ENCODE assay signal across 7 mouse cellular contexts in genomic region chr15:81062616-81063015, GRCm38 (mm10).
DNase-seq lines count a peak whose midpoint lies in the region; ATAC-seq and TF ChIP-seq lines count a peak whose summit lies in the region.

No protein-coding gene starts in this region.

- H3K4me3 ChIP-seq in lung, postnatal 0 days (ENCODE audit: low read depth, low read length): no peak overlapping the region
- H3K4me3 ChIP-seq in embryonic facial prominence, embryonic 13.5 days: no peak overlapping the region
- no peak overlapping the region for H3K4me3 ChIP-seq in liver, embryonic 11.5 days (ENCODE audit: low read depth, low read length)

- 0 out of 2 replicates have a peak, but pooled peaks have one; percentile 11 for ATAC-seq in lung, postnatal 0 days
- ATAC-seq in embryonic facial prominence, embryonic 13.5 days (ENCODE audit: insufficient number of reproducible peaks, insufficient read depth, low FRiP score, low TSS enrichment, low read depth): no peak
- ATAC-seq in liver, embryonic 11.5 days (replicated peaks; ENCODE audit: low FRiP score): no peak

- no peak overlapping the region for H3K9ac ChIP-seq in lung, postnatal 0 days (replicated peaks; ENCODE audit: low read depth)
- 0 out of 2 replicates have a peak overlapping the region, but pooled peaks have one; percentile 28 for H3K9ac ChIP-seq in embryonic facial prominence, embryonic 13.5 days
- no peak overlapping the region for H3K9ac ChIP-seq in liver, embryonic 11.5 days (ENCODE audit: low read depth, low read length)

- no peak for TF ChIP-seq CTCF in lung, postnatal 0 days (IDR thresholded peaks at IDR 0.05)

- no peaks in the 10 kb centered on the region for H3K27me3 ChIP-seq in lung, postnatal 0 days (replicated peaks; ENCODE audit: insufficient read depth, low read length)
- H3K27me3 ChIP-seq in embryonic facial prominence, embryonic 13.5 days: no peaks in the 10 kb centered on the region
- H3K27me3 ChIP-seq in liver, embryonic 11.5 days (replicated peaks; ENCODE audit: control insufficient read depth, insufficient read depth, low read length): no peaks in the 10 kb centered on the region

- no peak overlapping the region for H3K4me2 ChIP-seq in lung, postnatal 0 days (replicated peaks; ENCODE audit: low read depth, low read length)
- peak overlapping the region; percentile 44 for H3K4me2 ChIP-seq in embryonic facial prominence, embryonic 13.5 days
- no peak overlapping the region for H3K4me2 ChIP-seq in liver, embryonic 11.5 days

- H3K9me3 ChIP-seq in lung, postnatal 0 days (ENCODE audit: low read length): no peaks in the 10 kb centered on the region
- H3K9me3 ChIP-seq in embryonic facial prominence, embryonic 13.5 days: no peaks in the 10 kb centered on the region
- H3K9me3 ChIP-seq in liver, embryonic 11.5 days (ENCODE audit: control insufficient read depth, low read length): no peaks in the 10 kb centered on the region

- 41% methylated on average over 8 of the region's 8 CpGs for WGBS in lung, postnatal 0 days
- 23% methylated on average over 8 of the region's 8 CpGs for WGBS in embryonic facial prominence, embryonic 13.5 days
- 45% methylated on average over 8 of the region's 8 CpGs for WGBS in liver, embryonic 11.5 days

- no peak for DNase-seq in lung, postnatal 0 days (ENCODE audit: low spot score)
- no peak for DNase-seq in lung, postnatal 25 days (ENCODE audit: low spot score)
- DNase-seq in kidney, postnatal 4 days: peak; percentile 23 to 37
- peak; percentile 16 for DNase-seq in yolk sac, embryonic 10.5 days (ENCODE audit: low spot score)
- DNase-seq in adrenal gland, adult (ENCODE audit: inconsistent age in 2 of 2, low spot score in 1 of 2): no peak
- no peak for DNase-seq in liver, embryonic 11.5 days (ENCODE audit: low spot score)

- peaks cover 5% of the 10 kb centered on the region for H3K4me1 ChIP-seq in lung, postnatal 0 days (ENCODE audit: insufficient read depth, low read depth, low read length)
- peaks cover 24% of the 10 kb centered on the region for H3K4me1 ChIP-seq in embryonic facial prominence, embryonic 13.5 days
- peaks cover 7% of the 10 kb centered on the region; the same call in 1 of the 2 replicates for H3K4me1 ChIP-seq in liver, embryonic 11.5 days (replicated peaks; ENCODE audit: control insufficient read depth, insufficient read depth, low read length)

- no peak for TF ChIP-seq EP300 in lung, postnatal 0 days (IDR thresholded peaks at IDR 0.05)

- H3K27ac ChIP-seq in lung, postnatal 0 days (ENCODE audit: low read length): no peak overlapping the region
- H3K27ac ChIP-seq in embryonic facial prominence, embryonic 13.5 days: peak overlapping the region; percentile 83
- no peak overlapping the region for H3K27ac ChIP-seq in liver, embryonic 11.5 days (ENCODE audit: low read depth, low read length)

- H3K36me3 ChIP-seq in lung, postnatal 0 days (ENCODE audit: insufficient read depth, low read length): no peaks in the 10 kb centered on the region
- H3K36me3 ChIP-seq in embryonic facial prominence, embryonic 13.5 days: no peaks in the 10 kb centered on the region
- H3K36me3 ChIP-seq in liver, embryonic 11.5 days (ENCODE audit: control insufficient read depth, insufficient read depth, low read length): no peaks in the 10 kb centered on the region

Comparison
In these comparisons a context has a peak if more than half of its experiments do, and no peak if none do; other contexts are left out.
1. DNase-seq: peak in kidney, postnatal 4 days (2 of 2) and yolk sac, embryonic 10.5 days (single experiment); none in lung, postnatal 0 days (single experiment), lung, postnatal 25 days (single experiment), adrenal gland, adult (0 of 2) and liver, embryonic 11.5 days (single experiment).